Mouse (Mus musculus): ENCODE results near the gene Stpg3.

Stpg3 gene

DNA sequence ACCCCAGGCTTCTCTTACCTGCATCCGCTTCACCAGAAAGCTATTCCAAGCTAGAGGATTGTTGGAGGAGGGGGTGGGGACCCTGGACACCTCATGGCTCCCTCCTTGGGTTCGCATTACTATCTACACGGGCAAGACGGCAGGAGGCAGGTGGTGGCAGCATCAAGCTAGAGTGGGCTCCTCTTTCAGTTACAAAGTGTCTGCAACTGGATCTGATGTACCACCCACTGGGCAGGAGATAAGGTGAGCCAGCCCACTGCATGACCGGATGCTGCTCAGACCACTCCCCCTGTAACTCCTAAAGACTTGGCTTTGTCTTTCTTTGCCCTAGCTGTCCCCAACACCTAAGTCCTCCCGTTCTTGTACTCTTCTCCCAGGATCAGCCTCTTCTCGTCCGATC lies 22.2 kb upstream of the Stpg3 start, which contains the start of gene Rnf224:
Rnf224 (minus strand) TSS at position 174 of the 400 bp plus-strand sequence.
- no peak for DNase-seq (ENCODE audit: low spot score)

DNA sequence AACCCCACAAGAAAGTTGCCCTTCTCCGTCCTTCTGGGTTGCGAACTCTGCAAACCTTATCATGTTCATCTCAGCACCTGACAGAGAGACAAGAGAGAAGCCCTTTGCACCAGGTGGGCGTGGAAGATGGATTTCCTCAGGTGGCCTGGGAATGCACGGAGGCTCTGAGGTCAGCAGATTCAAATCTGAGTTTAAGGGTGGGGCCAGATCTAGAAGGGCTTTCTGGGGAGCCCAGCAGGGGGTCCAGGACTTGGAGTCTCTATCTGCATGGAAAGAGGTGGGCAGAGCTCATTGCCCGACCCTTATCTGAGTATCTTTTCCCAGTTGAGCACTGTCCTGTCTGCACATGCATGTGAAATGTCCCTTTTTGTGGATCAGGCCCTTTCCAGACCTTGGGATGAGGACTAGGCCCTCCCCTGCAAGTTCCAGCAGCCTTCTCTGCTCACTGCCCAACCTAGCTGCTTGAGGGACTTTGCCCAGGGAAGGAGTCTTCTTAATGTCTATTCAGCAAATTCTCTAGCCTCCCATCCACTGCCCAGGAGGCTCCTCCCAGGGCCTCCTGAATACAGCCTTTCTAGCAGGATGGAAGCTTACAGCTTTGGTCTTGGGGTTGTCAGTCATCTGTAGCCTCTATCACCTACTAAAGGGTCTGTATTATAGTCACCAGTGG lies 20.2 kb upstream of the Stpg3 start:
- DNase-seq (ENCODE audit: low spot score) = no peak

DNA sequence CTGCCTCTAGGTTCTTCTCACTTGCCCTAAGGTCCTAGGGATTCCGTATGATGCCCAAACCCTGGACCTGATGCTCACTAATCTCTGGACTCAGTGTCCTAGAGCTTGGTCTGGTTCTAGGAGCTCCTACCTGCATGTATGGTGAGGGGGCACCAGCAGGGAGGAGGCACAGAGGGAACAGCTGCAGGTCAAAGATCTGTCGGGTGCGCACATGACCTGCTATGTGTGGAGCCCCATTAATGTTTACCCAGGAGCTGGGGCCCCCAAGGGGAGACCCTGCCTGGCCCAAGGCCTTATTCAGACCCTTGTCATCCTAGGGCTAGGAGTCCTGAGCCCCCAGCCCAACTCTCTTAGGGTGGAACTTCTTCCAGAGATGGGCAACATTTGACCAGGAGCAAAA lies 19.6 kb upstream of the Stpg3 start, which contains the start of gene Slc34a3:
Slc34a3 (minus strand) TSS at position 315 of the 400 bp plus-strand sequence.
- no peak for DNase-seq (ENCODE audit: low spot score)

DNA sequence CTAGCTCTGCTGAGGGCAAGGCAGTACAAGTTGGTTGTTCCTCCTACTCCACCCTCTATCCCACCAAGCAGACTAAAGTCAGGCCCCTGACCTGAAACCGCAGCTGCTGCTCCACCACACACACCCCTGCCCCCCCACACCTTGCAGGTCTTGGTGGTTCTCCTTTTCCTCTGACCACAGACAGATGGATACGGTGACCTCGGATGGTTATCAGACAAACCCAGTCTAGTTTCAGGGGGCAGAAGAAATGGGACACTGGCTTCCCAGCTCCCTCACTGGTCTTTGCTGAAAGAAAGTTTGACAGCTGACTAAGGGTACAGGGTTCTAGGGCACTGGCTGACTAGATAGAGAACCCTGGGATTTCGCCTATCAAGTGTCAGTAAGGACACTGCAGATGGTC lies 19.0 kb upstream of the Stpg3 start:
- no peak for DNase-seq (ENCODE audit: low spot score)

DNA sequence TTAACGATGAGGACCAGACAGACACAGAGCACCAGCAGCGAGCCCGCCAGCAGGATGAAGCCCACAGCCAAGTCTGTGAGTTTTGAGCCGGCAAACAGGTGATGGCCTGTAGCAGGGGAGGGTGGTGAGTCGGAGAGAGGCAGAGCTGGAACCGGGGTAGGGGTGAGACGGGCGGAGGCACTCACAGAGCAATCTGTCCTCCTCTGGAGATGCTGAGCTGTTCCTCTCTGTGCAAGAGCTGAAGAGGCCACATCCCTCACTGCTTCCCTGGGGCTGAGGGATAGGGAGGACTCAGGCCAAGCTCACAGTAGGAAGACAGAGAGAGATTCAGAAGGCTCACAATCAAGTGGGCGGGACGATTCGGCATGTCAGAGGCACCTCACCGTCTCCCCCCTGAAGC lies 16.6 kb upstream of the Stpg3 start:
- DNase-seq (ENCODE audit: low spot score) = no peak

DNA sequence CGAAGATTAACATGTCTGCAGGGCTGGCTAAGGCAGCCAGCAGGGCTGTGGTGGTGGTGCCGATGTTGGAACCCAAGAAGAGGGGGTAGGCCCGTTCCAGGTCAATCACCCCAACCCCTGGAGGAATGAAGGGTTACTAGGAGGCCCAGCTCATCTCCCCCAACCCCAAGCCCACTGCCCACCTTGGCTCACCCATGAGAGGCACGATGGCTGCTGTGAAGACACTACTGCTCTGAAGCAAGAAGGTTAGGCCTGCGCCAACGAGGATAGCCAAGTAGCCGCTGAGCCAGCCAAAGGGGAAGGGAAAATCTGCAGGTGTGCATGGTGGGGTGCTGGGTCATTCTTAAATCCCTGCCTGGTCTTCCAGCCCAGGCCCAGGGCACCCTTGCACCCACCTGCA lies 16.1 kb upstream of the Stpg3 start:
- DNase-seq (ENCODE audit: low spot score) = no peak

DNA sequence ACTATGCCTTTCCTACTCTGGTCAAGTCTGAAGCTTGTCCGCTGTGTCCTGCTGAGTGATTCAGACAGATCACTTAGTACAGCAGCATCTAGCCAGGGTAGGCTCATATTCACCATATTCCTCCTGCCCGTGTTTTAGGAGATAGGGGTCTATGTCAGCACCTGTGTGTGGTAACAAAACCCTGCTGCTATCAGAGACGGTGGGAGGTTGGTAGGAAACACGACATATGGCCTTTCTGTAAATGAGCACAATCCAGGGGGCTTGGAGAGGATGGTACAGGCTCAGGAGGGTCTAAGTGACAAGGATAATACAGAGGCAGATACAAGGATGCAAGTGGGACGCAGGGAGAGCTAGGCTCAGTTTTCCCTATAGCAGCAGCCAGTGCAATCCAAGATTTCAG lies 15.1 kb upstream of the Stpg3 start:
- no peak for DNase-seq (ENCODE audit: low spot score)

DNA sequence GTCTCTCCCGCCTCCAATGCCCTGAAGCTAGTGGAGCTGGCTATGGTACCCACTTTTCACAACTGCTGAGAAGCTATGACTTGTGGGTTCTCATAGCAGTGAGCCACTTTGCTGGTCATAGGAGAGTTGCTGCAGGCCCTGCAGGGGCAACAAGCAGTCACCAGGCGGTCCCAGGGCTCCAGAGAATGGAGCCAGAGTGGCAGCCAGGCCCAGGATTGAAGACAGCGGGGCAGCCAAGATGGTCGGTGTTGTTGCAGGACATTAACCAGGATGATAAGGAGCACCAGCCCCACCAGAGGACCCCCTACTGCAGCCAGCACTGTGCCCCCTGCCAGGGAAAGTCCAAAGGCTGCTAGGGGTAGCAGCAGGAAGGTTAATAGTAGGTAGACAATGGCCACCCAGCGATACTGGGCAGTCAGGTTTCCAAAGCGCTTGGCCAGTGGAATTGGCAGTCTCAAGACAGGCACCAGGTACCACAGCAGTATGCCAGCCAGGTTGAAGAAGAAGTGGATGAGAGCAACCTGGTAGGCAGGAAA lies 14.6 kb upstream of the Stpg3 start:
- no peak for DNase-seq (ENCODE audit: low spot score)

DNA sequence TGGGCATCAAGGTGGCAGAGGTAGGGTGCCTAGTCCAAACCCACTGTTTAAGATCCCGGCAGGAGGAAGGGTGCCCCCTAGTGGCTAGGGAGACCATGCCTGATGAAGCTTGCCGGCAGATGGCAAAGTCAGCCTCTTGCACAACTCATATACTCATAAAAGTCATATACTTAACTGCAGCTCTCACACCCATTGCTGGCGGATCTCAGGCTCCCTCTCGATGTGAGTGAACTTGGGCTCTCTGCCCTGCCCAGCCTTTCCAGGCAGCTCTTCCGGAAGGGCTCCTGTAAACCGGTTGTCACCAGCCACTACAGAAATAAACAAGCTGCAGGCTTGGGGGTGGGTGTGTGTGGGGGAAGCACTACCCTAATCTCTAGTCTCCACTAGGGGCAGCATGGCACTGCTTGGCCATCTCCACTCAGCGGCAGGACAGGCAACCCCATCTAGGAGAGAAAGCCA lies 14.0 kb upstream of the Stpg3 start:
- DNase-seq (ENCODE audit: low spot score) = peak; percentile 77

DNA sequence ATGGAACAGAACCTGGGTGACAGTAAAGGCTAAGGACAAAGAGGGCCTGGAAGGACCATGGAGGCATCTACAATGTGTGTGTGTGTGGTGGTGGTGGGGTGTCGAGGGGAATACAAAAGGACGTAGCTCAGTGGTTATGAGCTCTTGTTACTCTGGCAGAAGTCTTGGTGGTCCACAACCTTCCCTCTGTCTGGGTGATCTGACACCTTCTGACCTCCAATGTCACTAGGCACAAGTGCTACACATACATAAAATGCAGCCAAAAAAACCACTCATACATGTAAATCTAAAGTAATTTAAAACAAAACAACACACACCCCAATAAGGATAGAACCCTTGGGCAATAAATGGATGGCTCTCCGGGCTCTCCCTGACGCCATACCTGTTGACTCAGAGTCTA lies 13.0 kb upstream of the Stpg3 start:
- DNase-seq (ENCODE audit: low spot score) = no peak

DNA sequence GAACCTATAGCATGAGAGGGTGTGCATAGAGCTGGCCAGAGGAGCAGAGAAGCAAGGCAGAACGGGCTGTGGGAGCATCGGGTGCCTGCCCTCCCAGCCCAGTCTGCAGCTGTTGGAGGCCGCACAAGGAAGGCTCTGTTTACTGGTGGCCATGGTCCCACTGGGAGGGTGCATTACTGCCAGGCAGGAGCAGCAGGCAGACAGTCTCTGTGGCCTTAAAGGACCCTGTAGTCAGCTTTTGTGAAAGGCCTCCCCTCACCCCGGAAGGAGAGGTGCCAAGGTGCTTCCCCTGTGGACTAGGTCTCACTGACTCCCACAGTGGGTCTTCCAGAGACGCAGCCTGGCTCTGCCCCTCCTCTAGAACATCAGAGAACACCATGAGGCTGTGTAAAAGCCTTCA lies 12.4 kb upstream of the Stpg3 start:
- no peak for DNase-seq (ENCODE audit: low spot score)

DNA sequence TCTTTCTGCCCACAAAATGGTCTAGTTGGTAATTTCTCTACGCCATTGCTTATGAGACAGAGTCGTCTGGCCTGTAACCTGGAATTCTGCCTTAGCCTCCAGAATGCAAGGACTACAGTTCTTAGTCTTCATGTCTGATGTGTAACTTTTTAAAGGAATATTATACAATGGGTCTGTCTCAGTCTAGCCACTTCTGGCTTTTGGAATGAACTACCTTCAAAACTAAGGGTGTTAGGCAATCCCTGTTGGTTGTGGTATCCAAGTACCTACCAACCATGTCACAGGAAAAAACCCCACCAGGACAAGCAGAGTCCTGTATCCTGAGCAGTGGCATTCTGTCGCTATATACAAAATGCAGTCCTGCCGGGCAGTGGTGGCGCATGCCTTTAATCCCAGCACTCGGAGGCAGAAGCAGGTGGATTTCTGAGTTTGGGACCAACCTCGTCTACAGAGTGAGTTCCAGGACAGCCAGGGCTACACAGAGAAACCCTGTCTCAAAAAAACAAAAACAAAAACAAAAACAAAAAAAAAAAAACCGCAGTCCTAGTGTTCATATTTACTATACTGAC lies 11.5 kb upstream of the Stpg3 start:
- DNase-seq (ENCODE audit: low spot score) = no peak

DNA sequence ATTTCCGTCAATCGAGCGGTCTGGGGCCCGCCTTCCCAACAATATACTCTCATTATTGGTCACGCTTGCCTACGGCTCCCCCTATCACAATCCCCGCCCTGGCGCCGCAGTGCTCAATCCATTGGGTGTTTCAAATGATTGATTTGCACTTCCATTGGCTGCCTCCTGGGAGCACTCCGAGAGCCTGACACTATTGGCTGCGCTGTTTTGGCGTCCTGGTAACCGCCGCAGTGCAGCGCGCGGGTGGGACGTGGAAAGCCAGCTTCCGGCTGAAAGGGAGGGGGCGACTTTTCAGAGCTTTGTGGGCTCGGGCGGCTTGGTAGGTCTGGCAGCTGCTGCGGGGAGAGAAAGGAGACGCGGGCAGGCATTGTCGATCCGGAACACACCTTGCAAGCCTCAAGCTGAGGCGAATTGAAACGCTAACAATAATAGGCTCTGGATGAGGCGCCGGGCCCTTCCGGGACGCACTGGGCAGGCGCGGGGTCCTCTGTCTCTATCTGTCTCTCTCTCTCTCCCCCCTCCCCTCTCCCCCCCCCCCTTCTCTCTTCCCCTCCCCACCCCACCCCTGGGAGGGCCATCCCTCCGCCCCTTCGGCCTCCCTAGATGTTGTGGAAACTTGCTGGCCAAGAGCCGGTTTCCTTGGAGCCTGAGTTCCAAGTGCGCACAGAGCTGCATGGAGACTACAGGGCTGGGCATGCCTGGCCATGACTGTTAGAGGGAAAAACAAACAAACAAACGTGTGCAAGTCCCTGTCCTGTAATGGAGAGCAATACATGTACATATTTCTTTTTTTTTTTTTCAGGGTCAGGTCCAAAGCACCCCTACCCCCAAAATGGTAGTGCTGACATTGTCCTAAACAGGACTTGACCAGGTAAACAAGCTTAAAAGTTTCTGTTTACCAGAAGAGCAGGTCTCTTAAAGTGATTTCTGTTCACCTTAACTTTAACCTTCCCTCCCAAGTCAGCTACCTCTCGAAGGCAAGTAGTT lies 10.6 kb upstream of the Stpg3 start:
- DNase-seq (ENCODE audit: low spot score) = peak; percentile 100

DNA sequence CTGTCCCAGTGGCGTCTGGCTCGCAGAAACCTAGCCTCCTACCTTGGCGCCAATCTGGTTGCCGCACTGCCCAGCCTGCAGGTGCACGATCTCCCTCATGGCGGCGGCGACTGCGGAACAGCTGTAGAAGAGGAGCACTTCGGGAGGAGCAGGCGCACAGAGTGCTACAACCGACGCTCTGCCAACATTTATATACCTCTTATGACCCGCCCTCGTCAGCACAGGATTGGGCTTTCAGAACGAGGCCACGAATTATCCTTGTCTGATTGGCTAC lies 10.0 kb upstream of the Stpg3 start, which contains the start of gene Tubb4b:
Tubb4b (minus strand) TSS at position 211 of the 274 bp plus-strand sequence.
- no peak for DNase-seq (ENCODE audit: low spot score)

DNA sequence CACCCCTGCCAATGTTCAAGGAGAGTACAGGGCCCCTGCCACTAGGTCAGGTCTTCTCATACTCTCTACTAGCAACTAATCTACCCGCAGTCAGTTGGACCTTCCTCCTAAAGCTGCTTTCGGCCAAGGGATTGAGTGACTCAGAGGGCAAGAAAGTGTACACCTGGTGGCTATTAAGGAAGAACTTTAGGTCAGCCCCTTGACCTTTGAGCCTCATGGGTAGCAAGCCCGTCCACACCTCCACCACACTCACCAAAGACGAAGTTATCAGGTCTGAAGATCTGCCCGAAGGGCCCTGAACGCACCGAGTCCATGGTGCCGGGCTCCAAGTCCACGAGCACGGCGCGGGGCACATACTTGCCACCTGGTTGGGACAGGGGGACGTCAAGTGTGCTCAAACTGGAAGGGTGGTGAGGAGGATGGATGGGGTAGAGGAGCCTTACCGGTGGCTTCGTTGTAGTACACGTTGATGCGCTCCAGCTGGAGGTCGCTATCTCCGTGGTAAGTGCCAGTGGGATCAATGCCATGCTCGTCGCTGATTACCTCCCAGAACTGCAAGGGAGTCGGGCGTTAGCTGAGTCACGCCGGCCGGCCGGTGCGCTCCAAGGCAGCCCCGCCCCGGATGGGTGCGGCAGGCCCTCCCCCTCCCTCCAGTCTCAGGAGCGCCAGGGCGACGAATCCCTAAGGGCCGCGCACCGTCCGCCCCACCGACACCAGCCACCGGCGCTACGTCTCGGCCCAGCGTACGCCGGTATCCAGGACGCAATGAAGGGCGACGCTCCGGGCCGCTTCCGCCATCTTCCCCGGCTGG lies 9.4 kb upstream of the Stpg3 start:
- DNase-seq (ENCODE audit: low spot score) = peak; percentile 76

DNA sequence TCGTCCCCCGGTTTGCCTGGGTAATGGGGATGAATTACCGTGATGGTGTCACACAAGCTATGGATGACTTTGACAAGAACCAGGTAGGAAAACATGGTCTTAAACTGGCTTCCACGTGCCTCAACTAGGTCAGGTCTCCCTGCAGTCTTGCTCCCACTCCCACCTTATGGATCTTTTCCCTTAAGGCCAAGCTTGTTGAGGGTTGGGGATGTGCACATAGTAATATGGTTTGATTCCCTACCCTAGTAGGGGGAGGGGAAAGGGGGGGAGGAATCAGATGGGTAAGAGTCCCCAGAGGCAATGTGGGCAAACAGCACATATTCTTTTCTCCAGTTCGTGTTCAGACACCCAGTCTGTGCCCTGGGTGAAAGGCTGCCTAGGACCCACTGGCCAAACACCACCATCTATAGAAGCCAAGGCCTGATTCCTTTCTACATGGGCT lies 6.9 kb upstream of the Stpg3 start:
- no peak for DNase-seq (ENCODE audit: low spot score)

DNA sequence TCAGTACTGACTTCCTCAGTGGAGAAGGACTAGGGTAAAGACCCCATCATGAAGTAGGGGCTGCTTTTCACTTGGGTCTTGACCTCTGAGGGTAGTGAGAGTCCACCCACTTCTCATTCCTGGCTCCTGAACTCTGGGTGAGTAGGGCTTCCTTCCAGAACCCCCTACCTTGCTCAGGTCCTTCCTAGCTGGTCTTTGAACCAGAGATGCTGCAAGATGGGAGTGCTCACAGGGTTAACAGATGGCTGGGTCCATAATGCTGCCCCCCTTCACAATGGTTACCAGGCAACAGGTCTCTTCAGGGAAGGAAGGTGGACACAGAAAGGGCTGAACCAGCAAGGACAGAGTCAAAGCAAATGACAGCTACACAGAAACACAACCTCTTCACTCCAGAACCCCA lies 4.0 kb upstream of the Stpg3 start, which contains the start of gene Fam166a:
Fam166a (plus strand) TSS at position 301 of the 400 bp plus-strand sequence.
- no peak for DNase-seq (ENCODE audit: low spot score)

DNA sequence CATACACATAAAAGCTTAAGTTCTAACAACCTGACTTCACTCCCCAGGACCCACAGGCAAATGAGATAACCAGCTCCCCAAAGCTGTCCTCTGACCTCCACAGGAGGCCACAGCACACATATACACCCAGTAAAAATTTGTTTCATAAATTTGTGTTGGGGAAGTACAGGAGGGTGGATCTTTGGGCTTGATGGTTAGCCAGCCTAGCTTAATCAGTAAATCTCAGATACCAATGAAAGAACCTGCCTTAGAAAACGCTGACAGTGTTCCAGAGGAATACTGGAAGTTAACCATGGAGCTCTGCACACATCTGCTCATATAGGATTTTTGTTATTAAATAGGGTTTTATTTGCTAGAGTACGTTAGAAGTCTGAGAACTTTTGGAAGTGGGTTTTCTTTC lies 3.2 kb upstream of the Stpg3 start:
- DNase-seq (ENCODE audit: low spot score) = no peak

DNA sequence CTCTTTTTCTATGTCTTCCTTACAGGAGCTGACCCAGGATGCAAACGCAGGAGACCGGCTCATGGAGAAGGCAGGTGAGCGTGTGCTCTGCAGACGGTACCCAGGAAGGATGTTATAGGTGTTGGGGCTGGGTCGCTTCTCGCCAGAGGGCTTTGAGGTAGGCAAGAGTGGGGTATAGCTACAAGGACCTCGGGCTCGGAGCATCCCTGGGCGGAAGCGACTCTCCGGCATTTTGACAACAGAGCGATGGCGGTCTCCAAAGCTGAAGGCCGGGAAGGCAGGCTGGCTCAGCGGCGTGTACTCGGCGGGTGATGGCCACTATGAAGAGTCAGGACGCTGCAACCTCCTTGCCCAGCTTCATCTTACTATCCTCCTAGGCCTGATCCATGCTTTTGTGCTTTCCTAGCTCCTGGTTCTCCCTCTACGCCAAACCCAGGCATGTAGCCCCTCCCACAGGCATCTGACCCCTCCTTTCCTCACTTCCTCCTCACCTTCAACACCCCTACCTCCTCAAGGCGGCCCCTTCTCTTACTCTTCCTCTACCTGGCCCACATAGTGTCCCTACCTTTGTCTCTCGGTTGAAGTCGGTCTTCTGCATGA lies 1.1 kb downstream of the Stpg3 start:
- DNase-seq (ENCODE audit: low spot score) = no peak

DNA sequence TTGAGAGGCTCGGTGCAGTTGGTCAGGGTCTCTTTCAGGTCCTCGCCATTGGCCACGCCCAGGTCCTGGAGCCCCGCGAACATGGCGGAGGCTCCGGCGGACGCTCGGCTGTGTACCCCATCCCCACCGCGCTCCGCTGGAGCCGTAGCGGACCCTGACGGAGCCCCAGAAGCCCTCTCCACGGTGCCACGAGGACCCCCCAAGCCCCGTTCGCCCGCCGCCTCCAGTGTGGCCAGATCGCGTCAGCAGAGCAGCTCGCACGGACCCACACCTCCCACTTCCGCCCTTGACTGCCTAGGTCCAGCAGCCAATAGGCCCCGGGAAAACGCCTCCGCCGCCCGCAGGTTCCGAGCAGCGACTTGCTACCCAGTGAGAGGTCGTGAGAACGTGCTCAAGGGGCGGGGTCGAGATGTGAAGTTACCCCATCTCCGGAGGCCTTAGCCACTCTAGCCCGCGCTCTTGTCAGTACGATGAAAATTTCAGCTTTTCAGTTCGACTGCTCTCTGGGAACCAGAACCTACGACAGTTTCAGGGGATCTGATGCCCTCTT lies 3.2 kb downstream of the Stpg3 start, which contains the start of gene Nelfb:
Nelfb (minus strand) TSS at position 369 of the 550 bp plus-strand sequence.
- peak; percentile 84 for DNase-seq (ENCODE audit: low spot score)

DNA sequence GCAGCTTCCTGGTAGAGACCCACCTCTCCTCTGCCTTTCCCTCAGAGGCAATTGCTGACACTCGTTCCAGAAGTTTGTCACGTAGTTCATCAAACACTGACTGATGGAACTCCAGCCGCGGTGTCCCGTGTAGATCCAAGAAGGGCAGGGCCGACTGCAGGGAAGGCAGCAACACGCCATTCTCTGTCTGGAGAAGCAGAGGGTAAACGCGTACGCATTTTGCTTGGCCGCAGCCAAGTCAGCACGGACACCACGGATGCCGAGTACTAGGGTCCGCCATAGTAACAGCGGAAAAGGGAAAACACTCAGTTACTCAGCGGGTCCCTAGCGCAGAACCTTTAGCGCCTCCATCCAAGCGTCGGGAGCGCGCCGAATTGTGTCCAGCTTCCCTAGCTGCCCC lies 3.8 kb downstream of the Stpg3 start:
- DNase-seq (ENCODE audit: low spot score) = no peak
